In genomic region chr2:122610746-122611653, GRCm38 (mm10) we compare ENCODE assay signal across 8 mouse cellular contexts. TPM values are rescaled to one million over a fixed set of nuclear protein-coding genes. Genes with fewer than 3 reads are reported as not detected.
DNase-seq lines count a peak whose midpoint lies in the region; ATAC-seq and TF ChIP-seq lines count a peak whose summit lies in the region.

Gene Gatm (minus strand): TSS chr2:122611303.

- H3K4me1 ChIP-seq in cortical plate, adult 2 months (ENCODE audit: control insufficient read depth, insufficient read depth, low read length) = peaks cover 1% of the 10 kb centered on the region; the same call in 1 of the 2 replicates
- H3K4me1 ChIP-seq in hindbrain, embryonic 15.5 days (replicated peaks) = peaks cover 7% of the 10 kb centered on the region; the same call in 1 of the 2 replicates

- no peaks in the 10 kb centered on the region for H3K27me3 ChIP-seq in hindbrain, embryonic 15.5 days

- peak; percentile 56 to 78 for DNase-seq in adrenal gland, adult (ENCODE audit: inconsistent age in 2 of 2, low spot score in 1 of 2)
- DNase-seq in gastrocnemius, adult 2 months = peak; percentile 85
- peak; percentile 73 to 84 for DNase-seq in left cerebral cortex, adult 18-20 months (ENCODE audit: low spot score in 2 of 2)
- DNase-seq in lung, postnatal 25 days (ENCODE audit: low spot score) = peak; percentile 43
- DNase-seq in ovary, postnatal 36 days (ENCODE audit: low spot score) = peak; percentile 72
- DNase-seq in thymus, postnatal 4 days = peak; percentile 54

- H3K9ac ChIP-seq in hindbrain, embryonic 15.5 days = peak within 1 kb of the TSS; percentile 66

- no peaks in the 10 kb centered on the region for H3K9me3 ChIP-seq in hindbrain, embryonic 15.5 days

- 2% methylated on average over 48 of the region's 48 CpGs for WGBS in hindbrain, embryonic 15.5 days

- intact Hi-C loops in gastrocnemius, adult 2 months (cut with DNase I) = loop anchor here (5.0 kb wide), 1 partner anchor 39 kb away; no protein-coding TSS in a partner anchor

- TF ChIP-seq POLR2A in cortical plate, adult 2 months (IDR thresholded peaks at IDR 0.05; ENCODE audit: extremely low read depth, insufficient read depth, low read length) = peak; percentile 70; the same call in 1 of the 2 replicates

- H3K36me3 ChIP-seq in hindbrain, embryonic 15.5 days = no peaks in the 10 kb centered on the region

- H3K4me2 ChIP-seq in hindbrain, embryonic 15.5 days = peak within 1 kb of the TSS; percentile 88

- H3K4me3 ChIP-seq in cortical plate, adult 2 months (ENCODE audit: insufficient read depth, low read length) = peak within 1 kb of the TSS; percentile 65
- peak within 1 kb of the TSS; percentile 79 for H3K4me3 ChIP-seq in gastrocnemius, adult 2 months
- H3K4me3 ChIP-seq in hindbrain, embryonic 15.5 days = peak within 1 kb of the TSS; percentile 57

- TF ChIP-seq CTCF in cortical plate, adult 2 months (IDR thresholded peaks at IDR 0.05; ENCODE audit: extremely low read depth, insufficient read depth, low read length) = no peak
- TF ChIP-seq CTCF in gastrocnemius, adult 2 months (IDR thresholded peaks at IDR 0.05) = no peak

- ATAC-seq in hindbrain, embryonic 15.5 days (ENCODE audit: low FRiP score, low read depth) = peak; percentile 99

- peak within 1 kb of the TSS; percentile 61 for H3K27ac ChIP-seq in cortical plate, adult 2 months (ENCODE audit: insufficient read depth, low read length)
- peak within 1 kb of the TSS; percentile 61 for H3K27ac ChIP-seq in gastrocnemius, adult 2 months
- peak within 1 kb of the TSS; percentile 46; the same call in 1 of the 2 replicates for H3K27ac ChIP-seq in hindbrain, embryonic 15.5 days (replicated peaks)

RNA-seq across cellular contexts. Expression of gene Gatm, which starts in this region (rescaled TPM):
- 118 and 140 TPM in 2 replicates for polyA plus RNA-seq in cortical plate, adult 2 months (2012; rRNA removed)
- 1 to 10 TPM; 3.9 to 4.5 TPM for total RNA-seq in gastrocnemius, adult 2 months (2021)
- 42.2 and 46.9 TPM in 2 replicates for polyA plus RNA-seq in hindbrain, embryonic 15.5 days (2015; fragmentation: Nextera tagmentation; extraction: Ambion mirVana)
- total RNA-seq in left cerebral cortex, adult 18-20 months (2021) = 10 to 100 TPM; 66.0 to 74.6 TPM

Comparison
In these comparisons a context has a peak if more than half of its experiments do, and no peak if none do; other contexts are left out.
1. Peak in every context shown above with its lines: DNase-seq, ATAC-seq, H3K4me3 ChIP-seq and H3K27ac ChIP-seq.
2. RNA of gene Gatm (total RNA-seq): 66.0 to 74.6 TPM in left cerebral cortex, adult 18-20 months; 3.9 to 4.5 TPM in gastrocnemius, adult 2 months; every median in the first group is over 10 times any median in the second.